Mouse (Mus musculus) stomach, postnatal 0 days (tissue): ENCODE measurements around the gene Tapbp.
A peak's percentile ranks its signal among the peaks of the same experiment; 100 is the strongest.

Source experiments
- CTCF ChIP-seq: IDR thresholded peaks from 2 replicates; pipeline ENCODE4 v1.5.1; 2016; ENCODE audit warnings: antibody characterized with exemption, low read depth, mild to moderate bottlenecking, moderate library complexity
- EP300 ChIP-seq: optimal IDR thresholded peaks from 2 replicates; pipeline ENCODE3; 2016; ENCODE audit warnings: antibody characterized with exemption

DNA sequence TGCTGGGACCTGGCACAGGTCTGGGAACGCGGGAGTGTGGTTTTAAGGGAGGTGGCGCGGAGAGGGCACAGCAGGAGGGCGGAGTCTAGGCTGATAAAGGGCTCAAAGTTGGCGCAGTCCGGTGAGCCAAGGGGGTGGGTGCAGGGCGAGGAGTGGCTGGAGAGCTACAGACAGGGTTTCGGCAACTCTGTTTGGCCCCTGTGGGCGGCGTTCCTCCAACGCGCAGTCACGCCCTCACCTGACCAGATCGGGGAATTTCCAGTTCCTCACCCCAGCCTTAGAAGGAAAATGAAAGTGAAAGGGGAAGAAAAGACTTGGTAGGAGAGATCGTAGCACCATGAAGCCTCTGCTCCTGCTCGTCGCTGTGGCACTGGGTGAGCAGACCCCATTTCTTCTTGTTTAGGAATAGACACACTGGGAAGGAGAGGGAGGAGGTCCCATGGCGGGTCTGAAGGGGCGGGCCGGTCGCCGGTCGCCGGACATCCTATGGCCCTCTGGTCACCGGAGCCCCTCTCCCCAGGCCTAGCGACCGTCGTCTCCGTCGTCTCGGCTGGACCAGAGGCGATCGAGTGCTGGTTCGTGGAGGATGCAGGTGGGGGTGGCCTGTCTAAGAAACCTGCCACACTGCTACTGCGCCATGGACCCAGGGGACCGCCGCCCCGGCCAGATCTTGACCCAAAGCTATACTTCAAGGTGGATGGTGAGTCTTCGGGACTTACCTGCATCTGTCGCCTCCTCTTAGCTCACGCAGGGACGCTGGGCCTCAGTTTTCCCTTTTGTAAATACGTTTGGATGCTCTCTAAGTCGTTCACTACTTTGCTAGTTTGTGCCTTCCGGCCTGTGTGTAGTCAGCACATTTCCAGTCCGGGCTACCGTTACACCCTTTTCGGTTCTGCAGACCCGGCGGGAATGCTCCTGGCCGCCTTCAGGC is 3.9 kb downstream of the Tapbp start:
- TF ChIP-seq CTCF, result peak; percentile 61
- no peak for TF ChIP-seq EP300
